Mouse (Mus musculus) kidney, adult 9 months (tissue): Measurements from ENCODE around the gene Ccdc159.

ENCODE experiments used
- DNase-seq: peaks from one replicate; pipeline ENCODE4 v3.0.0; 2022

Ccdc159 gene

GRCm38 (mm10) chr9:21962010-21962409, 34.7 kb downstream of the Ccdc159 start:
- DNase-seq: no peak

- peak; percentile 49 for DNase-seq
Measured at GRCm38 (mm10) chr9:21962416-21963059, 35.3 kb downstream of the Ccdc159 start.

DNA sequence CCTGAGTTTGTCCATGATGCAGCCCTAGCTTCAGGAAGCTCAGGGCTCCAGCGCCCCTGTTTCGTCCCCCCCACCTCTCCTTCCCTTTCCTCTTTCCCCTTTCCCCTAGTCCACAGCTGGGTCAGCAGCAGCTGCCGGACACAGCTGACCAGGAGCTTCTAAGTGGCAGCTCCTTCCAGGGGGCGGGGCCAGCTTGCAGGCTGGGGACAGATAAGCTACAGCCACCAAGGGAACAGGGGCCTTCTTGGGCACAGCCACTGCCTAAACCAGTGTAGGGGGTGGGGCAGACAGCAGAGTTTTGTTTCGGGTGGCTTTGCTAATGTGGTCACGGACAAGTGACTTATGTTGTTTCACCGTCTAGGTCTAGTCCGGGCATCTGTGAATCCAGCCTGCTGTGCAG, 36.1 kb downstream of the Ccdc159 start, which contains the start of gene Epor:
Gene Epor, minus strand, starts transcription at position 90 of the 400 bp plus-strand sequence.
- DNase-seq: peak; percentile 51

- DNase-seq: no peak
Measured at GRCm38 (mm10) chr9:21968883-21969282, 41.6 kb downstream of the Ccdc159 start.

DNA sequence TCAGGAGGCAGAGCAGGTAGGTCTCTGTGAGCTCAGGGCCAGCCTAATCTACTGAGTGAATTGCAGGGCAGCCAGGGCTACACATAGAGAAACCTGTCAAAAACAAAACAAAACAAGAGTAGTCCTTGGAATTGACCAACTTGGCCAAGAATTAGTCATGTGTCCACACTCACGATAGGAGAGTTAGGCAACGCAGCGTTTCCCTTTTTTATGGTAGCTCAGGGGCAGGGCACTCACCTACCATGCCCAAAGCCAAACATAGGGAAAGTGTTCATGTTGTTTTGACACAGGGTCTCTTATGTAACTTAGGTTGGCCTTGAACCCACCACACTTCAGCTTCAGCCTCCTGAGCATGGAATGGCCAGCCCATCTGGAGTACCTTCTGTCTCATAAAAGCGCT, 42.0 kb downstream of the Ccdc159 start:
- no peak for DNase-seq

GRCm38 (mm10) chr9:21976626-21977175, 49.4 kb downstream of the Ccdc159 start:
- no peak for DNase-seq

- DNase-seq: no peak
Measured at GRCm38 (mm10) chr9:21977331-21977730, 50.1 kb downstream of the Ccdc159 start.

DNA sequence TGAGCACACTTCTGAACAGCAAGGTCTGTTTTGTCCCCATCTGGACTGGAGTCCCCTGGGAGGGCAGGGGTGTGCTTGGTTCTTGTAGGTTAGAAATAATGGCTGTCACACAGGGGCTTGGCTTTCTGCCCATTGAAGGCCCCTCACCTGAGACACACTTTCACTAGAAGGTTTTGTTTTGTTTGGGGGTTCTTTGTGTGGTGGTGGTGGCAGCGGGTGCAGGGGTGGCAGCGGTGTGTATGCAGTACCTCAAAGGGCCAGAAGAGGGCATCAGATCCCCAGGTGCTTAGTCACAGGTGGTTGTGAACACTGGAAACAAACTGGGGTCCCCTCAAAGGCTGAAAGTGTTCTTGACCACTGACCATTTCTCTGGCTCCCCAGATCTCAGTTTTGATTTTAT, 50.7 kb downstream of the Ccdc159 start:
- DNase-seq: peak; percentile 47

- peak; percentile 50 for DNase-seq
Measured at GRCm38 (mm10) chr9:21978398-21979128, 51.3 kb downstream of the Ccdc159 start.

DNA sequence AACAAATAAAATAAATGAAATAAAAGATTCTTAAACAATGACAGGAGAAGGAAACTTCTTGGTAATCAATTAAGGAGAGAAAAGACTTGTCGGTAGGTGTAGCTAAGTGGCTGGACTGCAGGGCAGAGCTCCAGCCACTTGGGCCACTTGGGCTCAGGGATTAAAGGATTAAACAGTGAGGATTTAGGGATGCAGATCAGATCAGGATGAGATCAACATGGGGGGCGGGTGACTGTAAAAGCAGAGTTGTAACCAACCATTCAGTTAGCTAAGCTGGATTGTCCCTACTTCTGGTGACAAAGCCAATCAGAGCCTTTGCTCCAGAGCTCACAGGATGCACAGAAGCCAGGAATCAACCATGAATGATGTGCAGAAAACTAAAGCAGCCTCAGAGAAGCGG, 56.6 kb downstream of the Ccdc159 start:
- no peak for DNase-seq
